Mouse (Mus musculus) hindbrain, embryonic 10.5 days (tissue): Measurements from ENCODE around the gene Svs6. TPM values are rescaled to one million over a fixed set of nuclear protein-coding genes. Genes with fewer than 3 reads are reported as not detected.
A peak's percentile ranks its signal among the peaks of the same experiment; 100 is the strongest.
"Not testable (repeated sequence)": the region's sequence is repeated elsewhere in the genome, so short reads cannot be mapped to it uniquely, and the experiment has no call there.

ENCODE experiments used
- DNase-seq: peaks from one replicate; pipeline ENCODE4 v3.0.0-alpha.2; 2017; ENCODE audit warnings: low spot score
- H3K27ac ChIP-seq: fragments of 300-500 bp; sonication (generic); 2 replicates; pipeline ENCODE4 v1.5.1; 2016; ENCODE audit warnings: mild to moderate bottlenecking, moderate library complexity
- H3K27me3 ChIP-seq: fragments of 300-500 bp; sonication (generic); 2 replicates; pipeline ENCODE4 v1.6.1; 2016; ENCODE audit warnings: mild to moderate bottlenecking; ENCODE audit not compliant: poor library complexity, insufficient read depth, severe bottlenecking
- H3K36me3 ChIP-seq: fragments of 300-500 bp; sonication (generic); 2 replicates; pipeline ENCODE4 v1.6.1; 2016; ENCODE audit warnings: mild to moderate bottlenecking, moderate library complexity
- H3K4me1 ChIP-seq: fragments of 300-500 bp; sonication (generic); replicated peaks from 2 replicates; pipeline ENCODE4 v1.6.1; 2016; ENCODE audit warnings: mild to moderate bottlenecking
- H3K4me3 ChIP-seq: fragments of 300-500 bp; sonication (generic); 2 replicates; pipeline ENCODE4 v1.5.1; 2016; ENCODE audit warnings: mild to moderate bottlenecking, moderate library complexity
- H3K9me3 ChIP-seq: fragments of 300-500 bp; sonication (generic); 2 replicates; pipeline ENCODE4 v1.6.1; 2016; ENCODE audit warnings: mild to moderate bottlenecking, moderate library complexity
- whole genome bisulfite sequencing: fragments of 180-500 bp; shearing (Covaris S2); methylation state at CpG from one replicate; pipeline ENCODE4 v1.1.7; 2016; 5-methylcytosine and 5-hydroxymethylcytosine counted together
- polyA plus RNA-seq: library from polyadenylated mRNA; unstranded; fragments of >200 nt; fragmentation: Nextera tagmentation; extraction: Ambion mirVana; gene quantifications from 2 replicates; pipeline ENCODE4 v1.2.1, GENCODE M21; 2016

The Svs6 gene
- polyA plus RNA-seq, result not detected in 2 replicates

DNA sequence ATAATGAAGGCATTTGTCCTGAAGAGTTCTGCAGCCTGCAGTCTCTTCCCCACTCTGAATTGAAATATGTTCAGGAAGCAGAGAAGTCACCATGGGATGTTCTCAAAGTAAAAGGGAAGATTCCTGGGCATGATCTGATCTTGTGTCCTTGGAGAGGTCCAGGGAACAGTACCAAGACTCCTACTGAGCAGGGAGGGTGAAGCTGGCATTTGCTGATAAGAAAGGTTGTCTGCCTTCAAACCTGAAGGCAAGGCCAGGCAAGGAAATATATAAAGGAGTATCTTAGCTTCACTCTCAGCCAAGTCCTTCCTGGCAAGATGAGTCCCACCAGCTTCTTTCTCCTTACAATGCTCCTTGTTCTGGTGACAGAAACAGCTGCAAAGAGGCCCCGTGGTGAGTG is at the start of gene Svs6:
TSS of gene Svs6 (plus strand) at position 301 of the 400 bp plus-strand sequence.
- not testable (repeated sequence) for DNase-seq, H3K9me3 ChIP-seq, H3K36me3 ChIP-seq, H3K4me1 ChIP-seq, H3K27ac ChIP-seq, H3K27me3 ChIP-seq, H3K4me3 ChIP-seq
- 87% methylated on average over 1 of the region's 1 CpGs for WGBS

DNA sequence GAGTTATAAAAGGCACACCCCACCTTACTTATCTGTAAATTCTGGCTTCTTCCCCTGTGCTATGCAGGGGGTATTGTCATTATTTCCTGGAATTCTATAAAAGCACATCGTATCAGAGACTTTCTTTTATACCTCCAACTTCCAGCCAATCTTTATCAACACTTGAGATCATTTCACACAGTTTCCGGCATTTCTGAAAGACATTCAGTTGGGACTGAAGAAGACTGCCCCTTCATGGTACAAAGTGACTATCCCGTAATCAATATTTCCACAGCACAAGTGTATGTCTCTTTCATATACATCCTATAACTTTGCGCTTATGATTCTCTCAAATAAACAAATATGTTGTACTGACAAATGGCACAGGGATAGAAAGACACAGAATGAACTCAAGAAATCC is 38.2 kb upstream of the Svs6 start, which contains the start of gene Svs4:
TSS of gene Svs4 (minus strand) at position 101 of the 400 bp plus-strand sequence.
- H3K27me3 ChIP-seq, result no peaks in the 10 kb centered on the region
- no peak within 1 kb of the TSS for H3K27ac ChIP-seq
- H3K9me3 ChIP-seq, result no peaks in the 10 kb centered on the region
- DNase-seq, result no peak
- H3K4me1 ChIP-seq, result no peaks in the 10 kb centered on the region
- H3K36me3 ChIP-seq, result no peaks in the 10 kb centered on the region
- 93% methylated on average over 4 of the region's 4 CpGs for WGBS
- no peak within 1 kb of the TSS for H3K4me3 ChIP-seq

DNA sequence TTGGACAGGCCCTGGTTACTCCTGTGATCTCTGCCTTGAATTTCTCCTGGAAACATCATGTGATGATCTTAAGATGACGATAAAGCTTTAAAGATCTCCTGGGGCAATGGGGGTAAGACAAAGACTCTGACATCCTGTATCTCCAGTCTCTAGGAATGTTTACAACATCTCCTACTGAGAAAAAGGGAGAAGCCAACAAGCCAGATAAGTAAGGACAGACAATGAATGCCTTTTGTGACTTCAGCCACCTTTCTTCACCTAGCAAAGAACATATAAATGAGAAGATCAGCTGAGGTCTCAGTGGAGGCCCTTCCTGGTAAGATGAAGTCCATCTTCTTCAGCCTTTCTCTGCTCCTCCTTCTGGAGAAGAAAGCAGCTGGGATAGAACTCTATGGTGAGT is 27.6 kb upstream of the Svs6 start, which contains the start of gene Svs3a:
TSS of gene Svs3a (plus strand) at position 301 of the 400 bp plus-strand sequence.
- H3K4me3 ChIP-seq, H3K9me3 ChIP-seq, H3K36me3 ChIP-seq, H3K27me3 ChIP-seq, H3K4me1 ChIP-seq, DNase-seq, H3K27ac ChIP-seq: not testable (repeated sequence)
- whole genome bisulfite sequencing, result 74% methylated on average over 1 of the region's 1 CpGs

DNA sequence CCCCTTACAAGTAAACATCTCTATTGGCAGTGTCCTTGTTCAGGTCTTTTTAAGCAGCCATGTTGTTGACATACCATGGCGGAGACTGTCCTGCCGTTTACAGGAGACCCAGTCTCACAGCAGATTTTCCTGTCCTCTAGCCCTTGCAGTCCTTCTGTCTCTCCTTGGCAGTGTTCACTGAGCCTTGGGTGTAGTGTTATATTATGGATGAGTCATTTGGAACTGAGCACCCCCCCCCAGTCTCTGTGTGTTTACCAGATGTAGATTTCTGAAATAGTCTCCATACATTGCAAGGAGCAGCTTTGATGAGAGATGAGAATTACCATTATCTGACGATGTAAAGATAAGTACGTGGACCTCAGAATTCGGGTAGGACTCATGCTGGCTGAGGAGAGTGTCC is 4.0 kb upstream of the Svs6 start:
- Histone ChIP-seq H3K36me3 (no peaks in the 10 kb centered on the region), H3K4me3 (no peak overlapping the region)
- 86% methylated on average over 5 of the region's 5 CpGs for WGBS

DNA sequence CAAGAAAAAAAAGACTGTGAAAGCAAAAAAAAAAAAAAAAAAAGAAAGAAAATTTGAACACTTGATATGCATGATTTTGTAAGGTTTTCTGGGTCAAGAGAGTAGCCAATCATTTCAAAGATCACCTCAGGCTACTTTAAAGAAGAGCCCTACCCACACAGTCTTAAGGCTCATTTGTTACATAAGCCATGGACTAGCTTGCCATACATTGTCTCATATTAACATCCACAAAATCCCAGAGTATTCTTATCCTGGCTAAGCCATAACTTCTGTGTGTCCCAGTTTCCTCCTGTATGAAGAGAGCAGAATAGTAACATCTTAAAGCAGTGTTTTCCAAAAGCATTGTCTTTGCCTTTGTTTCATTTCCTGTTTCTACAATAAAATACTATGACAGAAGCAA is 1.1 kb upstream of the Svs6 start:
- not testable (repeated sequence) for H3K27me3 ChIP-seq, DNase-seq, H3K36me3 ChIP-seq, H3K27ac ChIP-seq, H3K4me3 ChIP-seq, H3K4me1 ChIP-seq, H3K9me3 ChIP-seq

More for the DNA sequence above, 4.0 kb upstream of the Svs6 start:
- H3K27me3 ChIP-seq, result no peaks in the 10 kb centered on the region
- H3K4me1 ChIP-seq, result no peaks in the 10 kb centered on the region
- no peaks in the 10 kb centered on the region for H3K9me3 ChIP-seq
- DNase-seq, result no peak
- H3K27ac ChIP-seq, result no peak overlapping the region

DNA sequence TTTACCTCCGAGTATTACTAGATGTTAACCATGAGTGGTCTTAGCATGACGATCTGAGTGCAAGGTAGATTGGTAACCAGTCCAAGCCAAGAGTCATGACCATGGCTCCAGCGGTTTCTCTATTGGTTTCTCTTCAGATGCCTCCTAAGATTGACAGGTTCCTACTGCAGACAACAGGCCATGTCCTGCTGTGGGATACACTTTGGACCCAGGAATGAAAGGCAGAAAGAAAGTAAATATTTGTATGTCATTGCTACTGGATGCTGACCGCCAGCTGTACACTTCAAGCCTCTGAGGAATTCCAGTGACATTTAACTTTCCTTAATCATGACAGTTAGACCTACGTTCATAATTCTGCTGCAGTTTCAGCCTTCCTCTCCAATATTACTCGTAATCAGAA is 4.4 kb downstream of the Svs6 start:
- Histone ChIP-seq H3K27ac (no peak overlapping the region), H3K4me3 (no peak overlapping the region), H3K4me1 (no peaks in the 10 kb centered on the region), H3K9me3 (no peaks in the 10 kb centered on the region), H3K36me3 (no peaks in the 10 kb centered on the region), H3K27me3 (no peaks in the 10 kb centered on the region)
- 90% methylated on average over 6 of the region's 6 CpGs for WGBS
- DNase-seq, result no peak

DNA sequence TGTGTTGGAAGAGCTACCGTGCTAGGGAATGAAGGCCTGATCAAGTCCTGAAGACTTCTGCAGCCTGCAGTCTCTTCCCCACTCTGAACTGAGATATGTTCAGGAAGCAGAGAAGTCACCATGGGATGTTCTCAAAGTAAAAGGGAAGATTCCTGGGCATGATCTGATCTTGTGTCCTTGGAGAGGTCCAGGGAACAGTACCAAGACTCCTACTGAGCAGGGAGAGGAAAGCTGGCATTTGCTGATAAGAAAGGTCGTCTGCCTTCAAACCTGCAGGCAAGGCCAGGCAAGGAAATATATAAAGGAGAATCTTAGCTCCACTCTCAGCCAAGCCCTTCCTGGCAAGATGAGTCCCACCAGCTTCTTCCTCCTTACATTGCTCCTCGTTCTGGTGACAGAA is 15.9 kb downstream of the Svs6 start, which contains the start of gene Svs5:
TSS of gene Svs5 (plus strand) at position 301 of the 400 bp plus-strand sequence.
- H3K27ac ChIP-seq, H3K9me3 ChIP-seq, DNase-seq, H3K4me3 ChIP-seq, H3K36me3 ChIP-seq, H3K27me3 ChIP-seq, H3K4me1 ChIP-seq: not testable (repeated sequence)
- whole genome bisulfite sequencing, result 75% methylated on average over 3 of the region's 3 CpGs

DNA sequence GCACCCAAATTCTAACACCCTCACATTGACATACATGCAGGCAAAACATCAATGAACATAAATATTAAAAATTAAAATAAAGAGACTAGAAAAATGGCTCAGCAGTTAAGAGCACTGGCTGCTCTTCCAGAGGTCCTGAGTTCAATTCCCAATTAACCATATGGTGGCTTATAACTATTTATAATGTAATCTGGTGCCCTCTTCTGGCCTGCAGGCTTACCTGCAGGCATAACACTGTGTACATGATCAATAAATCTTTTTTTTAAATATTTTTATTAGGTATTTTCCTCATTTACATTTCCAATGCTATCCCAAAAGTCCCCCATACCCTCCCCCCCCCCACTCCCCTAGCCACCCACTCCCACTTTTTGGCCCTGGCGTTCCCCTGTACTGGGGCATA is 27.2 kb downstream of the Svs6 start:
- not testable (repeated sequence) for H3K27me3 ChIP-seq, H3K9me3 ChIP-seq, H3K4me1 ChIP-seq, DNase-seq, H3K27ac ChIP-seq, H3K36me3 ChIP-seq, H3K4me3 ChIP-seq
- 92% methylated on average over 1 of the region's 1 CpGs for WGBS

DNA sequence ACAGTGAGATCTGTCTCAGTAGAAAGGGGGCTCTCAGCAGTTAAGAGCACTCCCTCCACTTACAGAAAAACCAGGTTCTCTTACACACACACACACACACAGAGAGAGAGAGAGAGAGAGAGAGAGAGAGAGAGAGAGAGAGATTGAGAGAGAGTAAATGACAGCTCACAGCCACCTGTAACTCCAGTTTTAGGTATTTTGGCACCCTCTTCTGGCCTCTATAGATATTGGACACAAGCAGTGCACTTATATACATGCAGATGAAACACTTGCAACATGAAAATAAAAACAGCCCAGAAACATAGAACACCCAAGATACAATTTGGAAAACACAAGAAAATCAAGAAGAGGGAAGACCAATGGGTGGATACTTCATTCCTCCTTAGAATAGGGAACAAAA is 31.1 kb downstream of the Svs6 start:
- not testable (repeated sequence) for H3K36me3 ChIP-seq, H3K27me3 ChIP-seq, H3K4me1 ChIP-seq, H3K27ac ChIP-seq, H3K9me3 ChIP-seq, DNase-seq, H3K4me3 ChIP-seq

DNA sequence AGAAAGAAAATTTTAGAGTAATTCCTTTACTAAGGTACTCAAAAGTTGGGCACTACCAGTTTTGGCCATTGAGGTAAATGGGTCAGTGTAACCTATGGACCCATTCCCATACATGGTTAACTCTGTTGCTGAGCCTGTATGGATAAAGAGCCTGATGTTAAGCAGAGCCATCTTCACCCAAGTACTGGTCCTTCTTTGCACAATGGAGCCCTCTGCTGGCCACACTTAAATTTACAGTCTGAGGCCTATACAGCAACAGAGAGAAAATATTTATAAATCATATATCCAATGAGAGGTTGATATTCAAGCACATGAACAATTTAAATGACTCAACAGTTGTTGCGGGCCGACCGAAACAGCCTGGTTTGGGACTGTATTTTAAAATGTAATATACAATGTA is 32.4 kb downstream of the Svs6 start:
- Histone ChIP-seq H3K4me3 (no peak overlapping the region), H3K27ac (no peak overlapping the region), H3K9me3 (no peaks in the 10 kb centered on the region), H3K36me3 (no peaks in the 10 kb centered on the region), H3K27me3 (0 out of 2 replicates have a peak, but pooled peaks cover 3% of the 10 kb centered on the region), H3K4me1 (no peaks in the 10 kb centered on the region)
- WGBS, result 91% methylated on average over 3 of the region's 3 CpGs
- DNase-seq, result peak; percentile 38

DNA sequence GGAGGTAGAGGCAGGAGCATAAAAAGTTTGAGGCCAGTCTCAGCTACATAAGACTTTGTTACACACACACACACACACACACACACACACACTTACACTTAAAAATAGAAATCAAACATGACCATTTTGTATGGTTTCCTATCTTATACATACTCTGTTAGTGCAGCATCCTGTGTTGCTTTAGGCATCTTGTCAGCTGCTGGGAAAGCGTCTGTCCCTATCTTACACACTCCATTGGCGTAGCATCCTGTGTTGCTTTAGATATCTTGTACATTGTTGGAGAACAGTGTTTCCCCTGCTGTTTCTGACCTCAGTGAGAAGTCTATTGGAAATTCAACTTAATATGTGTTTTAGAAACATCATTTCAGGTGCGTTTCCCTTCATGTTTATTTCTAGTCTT is 36.1 kb downstream of the Svs6 start:
- H3K4me1 ChIP-seq, result no peaks in the 10 kb centered on the region
- 0 out of 2 replicates have a peak, but pooled peaks cover 3% of the 10 kb centered on the region for H3K27me3 ChIP-seq
- H3K36me3 ChIP-seq, result no peaks in the 10 kb centered on the region
- WGBS, result 88% methylated on average over 3 of the region's 3 CpGs
- H3K27ac ChIP-seq, result no peak overlapping the region
- no peak overlapping the region for H3K4me3 ChIP-seq
- DNase-seq, result no peak
- no peaks in the 10 kb centered on the region for H3K9me3 ChIP-seq

DNA sequence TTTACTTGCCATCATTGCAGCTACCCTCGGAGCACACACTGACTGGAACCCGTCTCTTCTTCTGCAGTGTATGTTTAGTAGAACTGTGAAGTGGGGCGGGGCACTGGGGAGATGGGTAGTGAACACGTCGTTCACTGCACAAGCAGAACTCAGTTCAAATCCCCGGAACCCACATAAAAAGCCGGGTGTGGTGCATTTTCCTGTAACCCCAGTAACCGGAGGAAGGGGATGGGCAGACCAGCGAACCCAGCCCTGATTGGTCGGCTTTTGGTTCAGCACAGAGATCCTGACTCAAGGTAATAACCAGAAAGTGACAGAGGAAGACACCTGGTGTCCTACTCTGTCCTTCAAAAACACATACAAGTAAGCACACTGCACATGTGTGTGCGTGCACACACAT is 36.8 kb downstream of the Svs6 start:
- no peaks in the 10 kb centered on the region for H3K4me1 ChIP-seq
- 0 out of 2 replicates have a peak, but pooled peaks cover 3% of the 10 kb centered on the region for H3K27me3 ChIP-seq
- no peak for DNase-seq
- 89% methylated on average over 11 of the region's 11 CpGs for WGBS
- no peak overlapping the region for H3K4me3 ChIP-seq
- H3K27ac ChIP-seq, result no peak overlapping the region
- no peaks in the 10 kb centered on the region for H3K9me3 ChIP-seq
- H3K36me3 ChIP-seq, result no peaks in the 10 kb centered on the region

DNA sequence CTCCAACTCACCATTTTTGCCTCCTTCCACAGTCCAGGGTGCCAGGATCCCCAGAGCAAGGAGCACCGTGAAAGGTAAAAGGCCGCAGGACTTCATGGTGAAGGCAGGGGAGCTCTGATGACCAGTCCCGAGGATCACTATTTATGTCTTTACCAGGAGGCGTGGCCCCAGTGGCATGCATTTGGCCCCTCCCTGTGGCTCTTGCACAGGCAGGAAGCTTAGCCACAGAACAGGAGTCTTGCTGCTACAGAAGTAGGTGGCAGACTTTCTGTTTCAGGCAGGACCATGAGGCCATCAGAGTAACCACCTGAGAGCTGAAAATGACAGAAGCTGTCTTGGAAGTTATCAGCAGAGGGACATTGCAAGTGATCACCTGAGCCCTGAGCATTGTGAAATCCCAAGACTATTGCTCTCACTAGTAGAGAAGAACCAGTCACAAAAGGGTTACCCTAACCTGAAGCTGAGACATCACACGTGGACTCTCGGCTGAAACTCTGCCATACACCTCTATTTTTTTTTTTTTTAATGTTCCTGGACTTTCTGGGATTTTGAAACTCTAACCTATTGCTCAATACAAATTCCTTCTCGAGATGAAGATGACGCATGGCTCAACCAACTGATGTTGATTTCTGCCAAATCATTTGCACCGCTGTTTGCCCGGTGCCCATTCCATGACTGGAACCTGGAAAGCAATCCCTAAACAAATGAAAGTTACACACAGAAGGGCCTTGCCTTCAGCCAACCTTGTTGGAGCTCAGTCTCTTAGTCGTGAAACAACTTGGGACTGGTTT is 39.8 kb downstream of the Svs6 start:
- H3K36me3 ChIP-seq, result no peaks in the 10 kb centered on the region
- 78% methylated on average over 11 of the region's 11 CpGs for WGBS
- 0 out of 2 replicates have a peak, but pooled peaks cover 3% of the 10 kb centered on the region for H3K27me3 ChIP-seq
- H3K27ac ChIP-seq, result no peak overlapping the region
- peaks cover 12% of the 10 kb centered on the region; the same call in 1 of the 2 replicates for H3K4me1 ChIP-seq
- no peaks in the 10 kb centered on the region for H3K9me3 ChIP-seq
- no peak for DNase-seq
- no peak overlapping the region for H3K4me3 ChIP-seq
